Mouse (Mus musculus) B cell, adult 62 days (primary cell): ENCODE results near the gene Map3k12. TPM values are rescaled to one million over a fixed set of nuclear protein-coding genes. Genes with fewer than 3 reads are reported as not detected.

Experiments used
- total RNA-seq: library from RNA; stranded (reverse); gene quantifications from 4 replicates; pipeline ENCODE4 v1.2.4, GENCODE M21; 2023

The Map3k12 gene
- total RNA-seq: 0.88 to 1.8 TPM (median 1.1 TPM) in 4 replicates

GRCm38 (mm10) chr15:102516728-102517404, at the start of gene Map3k12:
Gene Map3k12 (minus strand): TSS chr15:102517064.

GRCm38 (mm10) chr15:102524892-102525485, 8.1 kb upstream of the Map3k12 start, which contains the start of gene Npff:
Gene Npff (minus strand): TSS chr15:102524942.

GRCm38 (mm10) chr15:102517976-102518858, 1.4 kb upstream of the Map3k12 start, which contains the start of gene Tarbp2:
Gene Tarbp2 (plus strand): TSS chr15:102518192.

GRCm38 (mm10) chr15:102503447-102503846, 13.4 kb downstream of the Map3k12 start, which contains the start of gene Gm10337:
Gene Gm10337 (plus strand): TSS chr15:102503722.

GRCm38 (mm10) chr15:102470183-102470604, 46.7 kb downstream of the Map3k12 start, which contains the start of gene Pcbp2:
Gene Pcbp2 (plus strand): TSS chr15:102470539.

GRCm38 (mm10) chr15:102458904-102459317, 58.0 kb downstream of the Map3k12 start, which contains the start of gene Prr13:
Gene Prr13 (plus strand): TSS chr15:102459028.

Other genes with a start within 250 kb of the Map3k12 start
- gene Gm9918, start 246.5 kb downstream of the Map3k12 start, total RNA-seq: not detected in 4 replicates
- gene Mfsd5, start 237.6 kb downstream of the Map3k12 start, total RNA-seq: 29.1 to 33.1 TPM (median 29.8 TPM) in 4 replicates
- gene Espl1, start 220.8 kb downstream of the Map3k12 start, total RNA-seq: 1.0 to 2.1 TPM (median 1.1 TPM) in 4 replicates
- 474 to 522 TPM (median 515 TPM) in 4 replicates for gene Pfdn5, start 190.9 kb downstream of the Map3k12 start, total RNA-seq
- 49.2 to 62.4 TPM (median 52.1 TPM) in 4 replicates for gene Myg1, start 185.4 kb downstream of the Map3k12 start, total RNA-seq
- gene Aaas, start 166.3 kb downstream of the Map3k12 start, total RNA-seq: 55.2 to 70.8 TPM (median 65.9 TPM) in 4 replicates
- not detected in 4 replicates for gene Sp7, start 149.9 kb downstream of the Map3k12 start, total RNA-seq
- 173 to 210 TPM (median 184 TPM) in 4 replicates for gene Sp1, start 110.9 kb downstream of the Map3k12 start, total RNA-seq
- 0.46 to 8.5 TPM (median 0.73 TPM) in 4 replicates for gene Amhr2, start 71.7 kb downstream of the Map3k12 start, total RNA-seq
- 86.5 to 104 TPM (median 95.4 TPM) in 4 replicates for gene Prr13, start 58.0 kb downstream of the Map3k12 start, total RNA-seq
- 728 to 764 TPM (median 734 TPM) in 4 replicates for gene Pcbp2, start 46.5 kb downstream of the Map3k12 start, total RNA-seq
- 8.3 to 18.6 TPM (median 11.2 TPM) in 3 of 4 replicates, not detected in the other for gene Gm10337, start 13.3 kb downstream of the Map3k12 start, total RNA-seq
- 41.6 to 48.9 TPM (median 44.6 TPM) in 4 replicates for gene Tarbp2, start 1.1 kb upstream of the Map3k12 start, total RNA-seq
- 17.0 to 20.3 TPM (median 18.8 TPM) in 4 replicates for gene Npff, start 7.9 kb upstream of the Map3k12 start, total RNA-seq
- 3.7 TPM in 1 of 4 replicates, not detected in the others for gene Gm28047, start 108.0 kb upstream of the Map3k12 start, total RNA-seq
- 121 to 148 TPM (median 133 TPM) in 4 replicates for gene Atf7, start 108.4 kb upstream of the Map3k12 start, total RNA-seq
- 6.0 to 12.5 TPM (median 10.4 TPM) in 4 replicates for gene Atp5g2, start 155.3 kb upstream of the Map3k12 start, total RNA-seq
- gene Calcoco1, start 205.1 kb upstream of the Map3k12 start, total RNA-seq: 46.4 to 65.2 TPM (median 57.8 TPM) in 4 replicates